Mouse (Mus musculus) cerebellum, adult 2 months (tissue): ENCODE data around the gene Fam155a.

Source experiments
- CTCF ChIP-seq: fragments of 200-500 bp; IDR thresholded peaks from 2 replicates; pipeline ENCODE4 v1.5.1; 2011; ENCODE audit warnings: low read depth, mild to moderate bottlenecking, control low read depth, low read length, moderate library complexity, borderline replicate concordance; ENCODE audit not compliant: insufficient read depth
- POLR2A ChIP-seq: fragments of 200-500 bp; IDR thresholded peaks from 2 replicates; pipeline ENCODE4 v1.6.1; 2011; ENCODE audit warnings: low read length, control low read depth, borderline replicate concordance; ENCODE audit not compliant: insufficient read depth

DNA sequence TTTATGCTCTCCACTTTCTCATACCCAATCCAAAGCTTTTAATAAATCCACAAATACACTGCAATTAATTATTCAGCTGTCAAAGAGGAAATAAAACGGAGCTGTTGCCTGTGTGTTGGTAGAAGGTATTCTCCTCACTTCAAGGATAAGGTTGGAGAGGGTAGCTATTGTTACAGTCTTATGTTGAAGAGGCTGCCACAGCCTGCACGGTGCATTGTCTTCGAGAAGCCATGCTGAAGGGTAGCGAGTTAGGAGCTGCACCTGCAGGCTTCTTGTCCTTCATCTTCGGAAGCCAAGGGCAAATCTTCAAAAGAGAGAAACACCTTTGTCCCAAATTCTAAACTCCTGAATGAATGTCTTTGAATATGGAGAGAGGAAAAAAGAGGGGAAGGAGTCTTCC lies 288.4 kb downstream of the Fam155a start:
- no peak for TF ChIP-seq POLR2A
- no peak for TF ChIP-seq CTCF
